ENCODE assay signal across 23 mouse cellular contexts in genomic region chr7:47001900-47002275, GRCm38 (mm10). TPM values are rescaled to one million over a fixed set of nuclear protein-coding genes. Genes with fewer than 3 reads are reported as not detected.
A peak's percentile ranks its signal among the peaks of the same experiment; 100 is the strongest.
DNase-seq lines count a peak whose midpoint lies in the region; ATAC-seq and TF ChIP-seq lines count a peak whose summit lies in the region.
"Had no signal": no experiment of that assay in that cellular context is flagged by ENCODE, and none has a peak within 500 bp of the region (broad histone marks: within the 10 kb centered on the region; RNA-seq: fewer than 3 reads in every experiment).

No protein-coding gene starts in this region.

- H3K9ac ChIP-seq in forebrain, embryonic 13.5 days = no peak overlapping the region
- no peak overlapping the region for H3K9ac ChIP-seq in forebrain, embryonic 11.5 days (ENCODE audit: low read length)
- no peak overlapping the region for H3K9ac ChIP-seq in intestine, embryonic 14.5 days (ENCODE audit: low read length)
- H3K9ac ChIP-seq in intestine, postnatal 0 days (ENCODE audit: low read depth, low read length) = no peak overlapping the region
- H3K9ac ChIP-seq in embryonic facial prominence, embryonic 14.5 days (ENCODE audit: low read depth, low read length) = peak overlapping the region; percentile 30; the same call in 1 of the 2 replicates
- H3K9ac ChIP-seq in stomach, embryonic 14.5 days (replicated peaks; ENCODE audit: low read depth, low read length) = no peak overlapping the region
- H3K9ac ChIP-seq: hindbrain, embryonic 15.5 days; lung, embryonic 14.5 days; stomach, embryonic 15.5 days had no signal

- peaks cover 25% of the 10 kb centered on the region for H3K36me3 ChIP-seq in forebrain, embryonic 13.5 days (ENCODE audit: poor library complexity, severe bottlenecking)
- H3K36me3 ChIP-seq in forebrain, embryonic 11.5 days (ENCODE audit: control insufficient read depth, insufficient read depth, low read length) = peaks cover 5% of the 10 kb centered on the region; the same call in 1 of the 2 replicates
- peaks cover 25% of the 10 kb centered on the region for H3K36me3 ChIP-seq in intestine, embryonic 14.5 days (ENCODE audit: control insufficient read depth, insufficient read depth, low read length)
- H3K36me3 ChIP-seq in intestine, postnatal 0 days (ENCODE audit: control insufficient read depth, insufficient read depth) = peaks cover 19% of the 10 kb centered on the region
- peaks cover 26% of the 10 kb centered on the region for H3K36me3 ChIP-seq in embryonic facial prominence, embryonic 14.5 days (ENCODE audit: control insufficient read depth, insufficient read depth, low read length)
- peaks cover 23% of the 10 kb centered on the region for H3K36me3 ChIP-seq in stomach, embryonic 14.5 days (ENCODE audit: control insufficient read depth, insufficient read depth, low read length)

- DNase-seq in forebrain, embryonic 11.5 days (ENCODE audit: low spot score) = no peak
- DNase-seq in intestine, embryonic 14.5 days (ENCODE audit: low spot score) = peak; percentile 39
- no peak for DNase-seq in embryonic facial prominence, embryonic 14.5 days (ENCODE audit: low spot score)
- DNase-seq in adrenal gland, postnatal 25 days = no peak
- DNase-seq: adrenal gland, adult 8-10 months; cerebellum, adult 11 months; cerebellum, postnatal 14 days; embryo, embryonic 11 days; heart, postnatal 10 days; lung, embryonic 14.5 days; lung, postnatal 4 days had no signal

- H3K9me3 ChIP-seq in forebrain, embryonic 13.5 days (replicated peaks) = no peaks in the 10 kb centered on the region
- H3K9me3 ChIP-seq in forebrain, embryonic 11.5 days (ENCODE audit: control insufficient read depth, low read length) = no peaks in the 10 kb centered on the region
- H3K9me3 ChIP-seq in intestine, embryonic 14.5 days (ENCODE audit: control insufficient read depth, low read length) = no peaks in the 10 kb centered on the region
- H3K9me3 ChIP-seq in intestine, postnatal 0 days (ENCODE audit: control insufficient read depth) = no peaks in the 10 kb centered on the region
- no peaks in the 10 kb centered on the region for H3K9me3 ChIP-seq in embryonic facial prominence, embryonic 14.5 days (ENCODE audit: control insufficient read depth, low read length)
- no peaks in the 10 kb centered on the region for H3K9me3 ChIP-seq in stomach, embryonic 14.5 days (ENCODE audit: control insufficient read depth, low read depth, low read length)
- H3K9me3 ChIP-seq: hindbrain, embryonic 15.5 days; stomach, embryonic 15.5 days had no signal

- peaks cover 60% of the 10 kb centered on the region for H3K4me1 ChIP-seq in forebrain, embryonic 13.5 days
- peaks cover 10% of the 10 kb centered on the region; the same call in 1 of the 2 replicates for H3K4me1 ChIP-seq in forebrain, embryonic 11.5 days (replicated peaks; ENCODE audit: control insufficient read depth, insufficient read depth, low read length)
- peaks cover 40% of the 10 kb centered on the region for H3K4me1 ChIP-seq in intestine, embryonic 14.5 days (replicated peaks; ENCODE audit: control insufficient read depth, insufficient read depth, low read length)
- peaks cover 11% of the 10 kb centered on the region; the same call in 1 of the 2 replicates for H3K4me1 ChIP-seq in intestine, postnatal 0 days (replicated peaks; ENCODE audit: control insufficient read depth, insufficient read depth, low read length)
- H3K4me1 ChIP-seq in embryonic facial prominence, embryonic 14.5 days (ENCODE audit: control insufficient read depth, insufficient read depth, low read length) = peaks cover 35% of the 10 kb centered on the region
- H3K4me1 ChIP-seq in stomach, embryonic 14.5 days (ENCODE audit: control insufficient read depth, insufficient read depth, low read length) = peaks cover 36% of the 10 kb centered on the region

- TF ChIP-seq CTCF in intestine, postnatal 0 days (IDR thresholded peaks at IDR 0.05; ENCODE audit: low read depth) = no peak

- 55% methylated on average over 4 of the region's 4 CpGs for WGBS in forebrain, embryonic 13.5 days
- WGBS in forebrain, embryonic 11.5 days = 58% methylated on average over 4 of the region's 4 CpGs
- 52% methylated on average over 4 of the region's 4 CpGs for WGBS in intestine, embryonic 14.5 days
- 64% methylated on average over 4 of the region's 4 CpGs for WGBS in intestine, postnatal 0 days
- 45% methylated on average over 4 of the region's 4 CpGs for WGBS in embryonic facial prominence, embryonic 14.5 days
- WGBS in stomach, embryonic 14.5 days = 61% methylated on average over 4 of the region's 4 CpGs

- H3K4me3 ChIP-seq in forebrain, embryonic 13.5 days = no peak overlapping the region
- no peak overlapping the region for H3K4me3 ChIP-seq in forebrain, embryonic 11.5 days (ENCODE audit: low read depth, low read length)
- no peak overlapping the region for H3K4me3 ChIP-seq in intestine, embryonic 14.5 days (ENCODE audit: low read depth, low read length)
- H3K4me3 ChIP-seq in intestine, postnatal 0 days (ENCODE audit: low read depth, low read length) = no peak overlapping the region
- H3K4me3 ChIP-seq in embryonic facial prominence, embryonic 14.5 days (ENCODE audit: low read depth, low read length) = no peak overlapping the region
- H3K4me3 ChIP-seq in stomach, embryonic 14.5 days (ENCODE audit: low read depth, low read length) = no peak overlapping the region
- H3K4me3 ChIP-seq: hindbrain, embryonic 15.5 days; stomach, embryonic 15.5 days had no signal

- no peak for ATAC-seq in forebrain, embryonic 13.5 days
- ATAC-seq in forebrain, embryonic 11.5 days (replicated peaks; ENCODE audit: low FRiP score) = no peak
- ATAC-seq in intestine, embryonic 14.5 days (replicated peaks; ENCODE audit: low FRiP score, low TSS enrichment, low read depth) = no peak
- ATAC-seq in intestine, postnatal 0 days = no peak
- ATAC-seq in embryonic facial prominence, embryonic 14.5 days (ENCODE audit: low read depth) = no peak
- no peak for ATAC-seq in stomach, embryonic 14.5 days (ENCODE audit: insufficient number of reproducible peaks, insufficient read depth, low FRiP score, low read depth)

- peak overlapping the region; percentile 87; the same call in 1 of the 2 replicates for H3K27ac ChIP-seq in forebrain, embryonic 13.5 days
- H3K27ac ChIP-seq in forebrain, embryonic 11.5 days (ENCODE audit: low read depth, low read length) = no peak overlapping the region
- H3K27ac ChIP-seq in intestine, embryonic 14.5 days (ENCODE audit: low read depth) = no peak overlapping the region
- H3K27ac ChIP-seq in intestine, postnatal 0 days (ENCODE audit: low read depth, low read length) = no peak overlapping the region
- peak overlapping the region; percentile 65 for H3K27ac ChIP-seq in embryonic facial prominence, embryonic 14.5 days (replicated peaks; ENCODE audit: low read depth, low read length)
- 0 out of 2 replicates have a peak overlapping the region, but pooled peaks have one; percentile 41 for H3K27ac ChIP-seq in stomach, embryonic 14.5 days (ENCODE audit: low read length)
- H3K27ac ChIP-seq: hindbrain, embryonic 15.5 days had no signal

- no peaks in the 10 kb centered on the region for H3K27me3 ChIP-seq in forebrain, embryonic 13.5 days
- H3K27me3 ChIP-seq in forebrain, embryonic 11.5 days (ENCODE audit: control insufficient read depth, insufficient read depth, low read length) = no peaks in the 10 kb centered on the region
- H3K27me3 ChIP-seq in intestine, embryonic 14.5 days (replicated peaks; ENCODE audit: control insufficient read depth, insufficient read depth, low read length) = no peaks in the 10 kb centered on the region
- no peaks in the 10 kb centered on the region for H3K27me3 ChIP-seq in intestine, postnatal 0 days (replicated peaks; ENCODE audit: control insufficient read depth, insufficient read depth, low read length)
- no peaks in the 10 kb centered on the region for H3K27me3 ChIP-seq in embryonic facial prominence, embryonic 14.5 days (replicated peaks; ENCODE audit: control insufficient read depth, insufficient read depth, low read length)
- no peaks in the 10 kb centered on the region for H3K27me3 ChIP-seq in stomach, embryonic 14.5 days (ENCODE audit: control insufficient read depth, insufficient read depth, low read length)
- H3K27me3 ChIP-seq: CH12.LX; hindbrain, embryonic 15.5 days; stomach, embryonic 15.5 days had no signal

- H3K4me2 ChIP-seq in forebrain, embryonic 13.5 days = peak overlapping the region; percentile 6; the same call in 1 of the 2 replicates
- no peak overlapping the region for H3K4me2 ChIP-seq in forebrain, embryonic 11.5 days (ENCODE audit: low read depth, low read length, severe bottlenecking)
- H3K4me2 ChIP-seq in intestine, embryonic 14.5 days (ENCODE audit: low read length) = no peak overlapping the region
- H3K4me2 ChIP-seq in intestine, postnatal 0 days (replicated peaks; ENCODE audit: low read depth) = no peak overlapping the region
- H3K4me2 ChIP-seq in embryonic facial prominence, embryonic 14.5 days (ENCODE audit: low read depth, low read length) = peak overlapping the region; percentile 19; the same call in 1 of the 2 replicates
- no peak overlapping the region for H3K4me2 ChIP-seq in stomach, embryonic 14.5 days (replicated peaks; ENCODE audit: low read depth, low read length)
- H3K4me2 ChIP-seq: hindbrain, embryonic 15.5 days; midbrain, embryonic 11.5 days; stomach, embryonic 15.5 days had no signal

RNA-seq across cellular contexts. Expression of gene Spty2d1, which starts 6.3 kb away (rescaled TPM):
- 12.0 and 12.4 TPM in 2 replicates for polyA plus RNA-seq in forebrain, embryonic 13.5 days (2015; fragmentation: Nextera tagmentation; extraction: Ambion mirVana)
- polyA plus RNA-seq in forebrain, embryonic 11.5 days (2014; fragmentation: Nextera tagmentation; extraction: Ambion mirVana) = 12.7 and 14.0 TPM in 2 replicates
- 17.6 and 18.0 TPM in 2 replicates for polyA plus RNA-seq in intestine, embryonic 14.5 days (2014; fragmentation: Nextera tagmentation; extraction: Ambion mirVana)
- 8.0 and 10.3 TPM in 2 replicates for polyA plus RNA-seq in intestine, postnatal 0 days (2015; fragmentation: Nextera tagmentation; extraction: Ambion mirVana)
- polyA plus RNA-seq in embryonic facial prominence, embryonic 14.5 days (2014; fragmentation: Nextera tagmentation; extraction: Ambion mirVana) = 22.1 and 23.1 TPM in 2 replicates
- 18.0 and 19.2 TPM in 2 replicates for polyA plus RNA-seq in stomach, embryonic 14.5 days (2014; fragmentation: Nextera tagmentation; extraction: Ambion mirVana)
- total RNA-seq in adrenal gland, postnatal 25 days (2021) = 18.9 and 19.0 TPM in 2 replicates

RNA-seq across cellular contexts. Expression of gene Gm9999, which starts 18.5 kb away (rescaled TPM):
- polyA plus RNA-seq in forebrain, embryonic 13.5 days (2015; fragmentation: Nextera tagmentation; extraction: Ambion mirVana) = not detected in 2 replicates
- not detected in 2 replicates for polyA plus RNA-seq in forebrain, embryonic 11.5 days (2014; fragmentation: Nextera tagmentation; extraction: Ambion mirVana)
- polyA plus RNA-seq in intestine, embryonic 14.5 days (2014; fragmentation: Nextera tagmentation; extraction: Ambion mirVana) = not detected in 2 replicates
- polyA plus RNA-seq in intestine, postnatal 0 days (2015; fragmentation: Nextera tagmentation; extraction: Ambion mirVana) = not detected in 2 replicates
- not detected in 2 replicates for polyA plus RNA-seq in embryonic facial prominence, embryonic 14.5 days (2014; fragmentation: Nextera tagmentation; extraction: Ambion mirVana)
- polyA plus RNA-seq in stomach, embryonic 14.5 days (2014; fragmentation: Nextera tagmentation; extraction: Ambion mirVana) = not detected in 2 replicates
- total RNA-seq in adrenal gland, postnatal 25 days (2021) = not detected in 2 replicates
- total RNA-seq: adrenal gland, adult 8-10 months; CH12.LX; heart, postnatal 10 days; layer of hippocampus, postnatal 14 days; left cerebral cortex, postnatal 14 days had no signal
- polyA plus RNA-seq: brain, embryonic 14.5 days; hindbrain, embryonic 15.5 days; large intestine, adult 2 months; liver, embryonic 11.5 days; lung, embryonic 14.5 days; midbrain, embryonic 11.5 days; stomach, embryonic 15.5 days had no signal

RNA-seq across cellular contexts. Expression of gene Uevld, which starts 43.6 kb away (rescaled TPM):
- polyA plus RNA-seq in forebrain, embryonic 13.5 days (2015; fragmentation: Nextera tagmentation; extraction: Ambion mirVana) = 9.4 and 10.4 TPM in 2 replicates
- 13.9 and 14.3 TPM in 2 replicates for polyA plus RNA-seq in forebrain, embryonic 11.5 days (2014; fragmentation: Nextera tagmentation; extraction: Ambion mirVana)
- polyA plus RNA-seq in intestine, embryonic 14.5 days (2014; fragmentation: Nextera tagmentation; extraction: Ambion mirVana) = 11.4 and 12.6 TPM in 2 replicates
- 4.2 and 4.9 TPM in 2 replicates for polyA plus RNA-seq in intestine, postnatal 0 days (2015; fragmentation: Nextera tagmentation; extraction: Ambion mirVana)
- 9.7 and 11.0 TPM in 2 replicates for polyA plus RNA-seq in embryonic facial prominence, embryonic 14.5 days (2014; fragmentation: Nextera tagmentation; extraction: Ambion mirVana)
- polyA plus RNA-seq in stomach, embryonic 14.5 days (2014; fragmentation: Nextera tagmentation; extraction: Ambion mirVana) = 13.1 and 13.4 TPM in 2 replicates
- 16.7 and 19.1 TPM in 2 replicates for total RNA-seq in adrenal gland, postnatal 25 days (2021)

RNA-seq across cellular contexts. Expression of gene Tmem86a, which starts 48.5 kb away (rescaled TPM):
- 19.0 and 20.0 TPM in 2 replicates for polyA plus RNA-seq in forebrain, embryonic 13.5 days (2015; fragmentation: Nextera tagmentation; extraction: Ambion mirVana)
- 6.9 and 9.4 TPM in 2 replicates for polyA plus RNA-seq in forebrain, embryonic 11.5 days (2014; fragmentation: Nextera tagmentation; extraction: Ambion mirVana)
- polyA plus RNA-seq in intestine, embryonic 14.5 days (2014; fragmentation: Nextera tagmentation; extraction: Ambion mirVana) = 30.6 and 31.4 TPM in 2 replicates
- 43.8 and 48.0 TPM in 2 replicates for polyA plus RNA-seq in intestine, postnatal 0 days (2015; fragmentation: Nextera tagmentation; extraction: Ambion mirVana)
- polyA plus RNA-seq in embryonic facial prominence, embryonic 14.5 days (2014; fragmentation: Nextera tagmentation; extraction: Ambion mirVana) = 19.6 and 25.9 TPM in 2 replicates
- 24.3 and 25.6 TPM in 2 replicates for polyA plus RNA-seq in stomach, embryonic 14.5 days (2014; fragmentation: Nextera tagmentation; extraction: Ambion mirVana)
- 25.8 and 53.9 TPM in 2 replicates for total RNA-seq in adrenal gland, postnatal 25 days (2021)

Comparison
In these comparisons a context has a peak if more than half of its experiments do, and no peak if none do; other contexts are left out.
1. H3K27ac ChIP-seq: peak in forebrain, embryonic 13.5 days (single experiment), embryonic facial prominence, embryonic 14.5 days (single experiment) and stomach, embryonic 14.5 days (single experiment); none in forebrain, embryonic 11.5 days (single experiment), intestine, embryonic 14.5 days (single experiment) and intestine, postnatal 0 days (single experiment).
2. H3K4me2 ChIP-seq: peak in forebrain, embryonic 13.5 days (single experiment) and embryonic facial prominence, embryonic 14.5 days (single experiment); none in forebrain, embryonic 11.5 days (single experiment), intestine, embryonic 14.5 days (single experiment), intestine, postnatal 0 days (single experiment) and stomach, embryonic 14.5 days (single experiment).